Mouse (Mus musculus): ENCODE results near the gene Gm11114.

Gene Gm11114

DNA sequence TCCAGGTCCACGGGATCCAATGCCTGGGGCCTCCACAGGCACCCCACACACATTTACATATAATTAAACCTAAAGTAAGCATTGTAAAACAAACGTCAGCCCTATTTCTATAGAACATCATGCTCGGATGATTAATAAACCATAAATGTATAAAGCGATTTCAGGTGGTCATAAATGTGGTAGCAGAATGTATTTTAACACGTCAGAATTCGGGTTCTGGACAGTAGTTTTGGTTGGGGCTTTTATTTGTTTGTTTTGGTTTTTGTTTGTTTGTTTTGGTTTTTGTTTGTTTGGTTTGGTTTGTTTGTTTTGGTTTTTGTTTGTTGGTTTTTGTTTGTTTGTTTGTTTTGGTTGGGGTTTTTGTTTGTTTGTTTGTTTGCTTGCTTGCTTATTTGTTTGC, at the start of gene Gm11114:
Gm11114 (plus strand) TSS at position 301 of the 400 bp plus-strand sequence.
- DNase-seq = no peak

DNA sequence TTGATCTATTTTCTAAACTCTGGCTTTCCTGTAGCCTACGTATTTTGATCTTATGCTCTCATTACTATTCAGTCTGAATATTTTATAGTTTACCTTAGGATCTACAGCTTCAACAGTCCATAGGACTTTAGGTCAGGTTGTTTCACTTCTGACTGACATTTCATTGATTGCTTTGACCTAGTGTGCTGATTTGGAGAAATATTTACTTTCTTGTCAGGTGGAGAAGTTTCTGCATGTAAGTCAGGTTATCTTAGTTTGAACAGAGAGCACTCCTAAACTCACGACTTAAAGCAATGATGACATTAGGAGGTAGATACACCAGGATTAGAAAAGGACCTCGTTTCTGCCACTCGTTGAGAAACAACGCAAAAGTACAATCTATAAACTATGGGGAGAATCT, 45.7 kb upstream of the Gm11114 start:
- no peak for DNase-seq

GRCm38 (mm10) chr9:85274114-85274513, 38.5 kb upstream of the Gm11114 start:
- DNase-seq = no peak

DNA sequence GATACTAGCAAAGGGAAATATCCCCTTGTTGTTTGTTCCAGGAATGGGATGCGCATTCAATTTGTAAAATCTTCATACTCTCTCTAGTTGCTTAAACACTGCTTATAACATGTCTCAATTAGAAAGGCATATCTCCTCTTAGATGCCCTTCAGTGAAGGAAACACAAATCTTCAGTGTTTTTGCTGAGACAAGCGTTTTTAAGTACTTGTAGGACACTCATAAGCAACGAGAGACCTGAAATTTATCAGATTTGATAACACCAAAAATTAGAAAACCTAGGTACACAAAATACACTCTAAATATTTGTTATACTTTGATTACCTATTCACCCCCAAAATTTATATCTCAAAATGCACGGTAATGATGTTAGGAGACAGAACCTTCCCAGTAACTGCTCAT, 9.7 kb upstream of the Gm11114 start:
- no peak for DNase-seq

DNA sequence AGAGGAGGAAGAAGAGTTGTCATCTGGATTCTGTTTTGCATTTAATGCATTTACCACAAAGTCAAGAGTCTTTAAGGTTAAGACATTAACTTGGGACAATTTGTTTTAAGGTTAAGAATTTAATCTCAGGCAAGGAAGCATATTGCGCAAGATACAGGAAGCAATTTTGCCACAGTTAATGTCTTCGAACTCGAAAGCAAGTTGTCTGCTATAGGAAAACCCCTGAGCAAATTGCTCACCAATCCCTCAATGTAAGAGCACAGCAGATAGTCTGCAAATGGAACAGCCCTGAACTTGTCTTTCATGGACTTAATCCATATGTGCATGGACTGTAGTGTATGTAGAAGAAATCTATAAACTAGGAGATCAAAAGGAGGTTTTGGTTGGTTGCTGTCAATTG, 9.2 kb upstream of the Gm11114 start:
- no peak for DNase-seq

DNA sequence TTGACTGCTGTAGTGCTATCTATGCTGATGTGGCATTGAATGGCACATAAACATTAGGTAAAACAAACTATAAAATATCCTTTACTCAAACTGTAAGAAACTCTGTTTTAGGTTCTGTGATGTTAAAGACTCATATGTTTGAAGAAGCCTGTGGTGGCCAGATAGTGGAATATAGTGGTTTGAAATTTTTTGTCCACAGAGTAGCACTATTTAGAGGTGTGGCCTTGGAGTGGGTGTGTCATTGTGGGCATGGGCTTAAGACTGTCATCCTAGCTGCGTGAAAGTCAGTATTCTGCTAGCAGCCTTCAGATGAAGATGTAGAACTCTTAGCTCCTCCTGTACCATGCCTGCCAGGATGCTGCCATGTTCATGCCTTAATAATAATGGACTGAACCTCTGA, 3.5 kb downstream of the Gm11114 start:
- no peak for DNase-seq

DNA sequence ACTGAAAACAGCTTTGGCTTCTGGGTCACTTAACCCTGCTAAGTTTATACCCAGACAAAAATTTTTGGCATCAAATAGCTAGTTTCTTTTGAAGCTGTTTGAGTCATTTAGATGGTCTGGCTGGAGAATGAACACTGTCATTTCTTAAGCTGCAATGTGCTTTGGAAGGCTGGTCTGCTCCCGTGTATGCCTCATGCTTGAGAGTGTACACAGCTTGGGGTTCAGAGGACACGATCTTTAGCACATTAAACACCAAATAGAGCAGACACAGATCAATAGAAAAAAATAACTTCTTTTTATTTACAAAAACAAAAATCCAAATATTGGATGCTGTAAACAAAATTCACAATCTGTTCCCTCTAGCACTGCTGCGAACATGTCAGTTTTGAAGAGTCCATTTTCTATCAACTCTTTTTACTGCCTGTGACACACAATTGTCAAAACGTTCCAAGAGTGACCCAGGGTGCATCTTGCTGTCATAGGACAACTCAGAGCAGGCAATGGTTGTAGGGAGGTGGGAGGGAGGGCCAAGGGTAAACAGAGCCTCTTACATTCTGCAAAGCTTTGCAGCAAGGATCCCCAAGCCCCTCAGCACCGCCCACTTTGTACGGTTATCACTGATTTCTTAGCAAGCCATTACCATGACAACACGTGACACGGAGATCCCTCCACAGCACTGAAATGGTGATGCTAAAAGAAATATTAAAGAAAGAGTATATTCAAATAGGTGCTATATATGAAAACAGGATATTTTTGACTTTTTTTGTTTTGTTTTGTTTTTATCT, 7.8 kb downstream of the Gm11114 start:
- DNase-seq = no peak

GRCm38 (mm10) chr9:85324158-85324875, 11.7 kb downstream of the Gm11114 start:
- no peak for DNase-seq

DNA sequence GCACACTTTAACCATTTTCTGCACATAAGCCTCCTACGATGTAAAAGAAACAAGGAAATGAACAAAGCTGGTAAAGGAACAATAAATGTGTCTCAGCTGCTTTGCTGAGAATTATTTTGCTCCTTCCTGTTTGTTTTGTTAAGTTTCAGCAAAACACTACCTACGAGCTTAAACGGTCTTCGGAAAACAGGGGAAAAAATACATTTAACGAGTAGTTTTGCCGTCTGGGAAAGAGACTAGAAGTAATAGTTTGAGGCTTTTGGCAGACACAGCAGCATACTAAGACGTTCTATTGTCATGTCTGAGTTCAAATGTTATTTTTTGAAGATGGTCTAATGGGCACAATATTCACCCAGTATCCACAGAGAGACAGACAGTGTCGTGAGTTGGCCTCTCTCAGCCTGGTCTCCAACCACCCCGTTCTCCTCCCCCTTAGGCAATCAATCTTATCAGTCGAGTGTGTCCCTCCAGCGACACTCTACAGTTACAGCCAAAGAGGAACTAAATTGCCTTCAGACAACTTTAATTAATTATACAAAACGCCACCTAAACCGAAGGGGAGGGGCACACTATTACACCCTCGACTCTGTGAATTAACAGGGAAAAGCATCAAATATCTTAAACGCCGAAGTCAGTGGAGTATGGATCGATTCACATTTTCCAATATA, 12.8 kb downstream of the Gm11114 start:
- no peak for DNase-seq

- DNase-seq = no peak
These were observed 14.0 kb downstream of the Gm11114 start for GRCm38 (mm10) chr9:85326292-85327241.

GRCm38 (mm10) chr9:85327242-85328211, 15.0 kb downstream of the Gm11114 start, which contains the start of gene Tent5a:
Gene Tent5a, minus strand, starts transcription at chr9:85327348.
- peak; percentile 9 to 12 for DNase-seq

DNA sequence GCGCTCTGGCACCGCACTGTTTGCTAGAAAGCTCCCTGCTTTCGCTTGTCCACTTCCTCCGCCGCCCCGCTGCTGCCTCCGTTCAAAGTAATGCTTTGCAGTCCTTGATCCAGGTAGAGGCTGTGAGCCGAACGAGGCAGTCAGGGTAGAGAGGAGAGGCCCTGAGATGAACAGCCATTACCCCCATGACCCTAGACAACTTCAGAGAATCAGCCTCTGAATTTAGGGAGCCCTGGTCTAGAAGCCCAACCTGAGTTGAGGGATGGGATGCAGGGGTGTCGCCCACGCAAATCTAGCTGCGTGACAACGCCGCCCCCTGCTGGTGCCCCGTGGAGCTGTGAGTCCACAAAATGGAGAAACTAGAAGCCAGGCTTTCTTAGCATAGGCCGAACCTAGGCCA, 15.7 kb downstream of the Gm11114 start:
- peak; percentile 68 to 71 for DNase-seq

- no peak for DNase-seq
These were observed 18.9 kb downstream of the Gm11114 start for GRCm38 (mm10) chr9:85331521-85331920.

- no peak for DNase-seq
These were observed 23.5 kb downstream of the Gm11114 start for GRCm38 (mm10) chr9:85336046-85336445.

DNA sequence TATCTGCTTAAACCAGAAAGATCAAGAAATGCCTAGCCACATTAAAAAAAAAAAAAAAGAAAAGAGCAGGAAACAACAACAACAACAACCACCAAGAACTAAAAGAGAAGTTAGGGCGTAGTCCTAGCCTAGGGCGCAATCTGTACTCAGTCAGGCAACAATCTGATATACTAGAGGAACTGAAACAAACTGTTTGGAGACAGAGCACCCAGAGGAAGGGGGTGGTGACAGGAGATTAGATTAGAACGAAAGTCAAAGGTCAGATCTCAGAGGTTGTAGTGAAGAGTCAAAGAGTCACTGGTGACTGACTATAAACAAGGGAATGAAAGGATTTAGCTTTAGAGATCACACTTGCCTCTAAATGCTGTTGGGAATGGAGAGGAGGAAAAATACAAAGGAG, 27.7 kb downstream of the Gm11114 start:
- DNase-seq = no peak

- DNase-seq = no peak
These were observed 30.6 kb downstream of the Gm11114 start for GRCm38 (mm10) chr9:85342892-85343785.

DNA sequence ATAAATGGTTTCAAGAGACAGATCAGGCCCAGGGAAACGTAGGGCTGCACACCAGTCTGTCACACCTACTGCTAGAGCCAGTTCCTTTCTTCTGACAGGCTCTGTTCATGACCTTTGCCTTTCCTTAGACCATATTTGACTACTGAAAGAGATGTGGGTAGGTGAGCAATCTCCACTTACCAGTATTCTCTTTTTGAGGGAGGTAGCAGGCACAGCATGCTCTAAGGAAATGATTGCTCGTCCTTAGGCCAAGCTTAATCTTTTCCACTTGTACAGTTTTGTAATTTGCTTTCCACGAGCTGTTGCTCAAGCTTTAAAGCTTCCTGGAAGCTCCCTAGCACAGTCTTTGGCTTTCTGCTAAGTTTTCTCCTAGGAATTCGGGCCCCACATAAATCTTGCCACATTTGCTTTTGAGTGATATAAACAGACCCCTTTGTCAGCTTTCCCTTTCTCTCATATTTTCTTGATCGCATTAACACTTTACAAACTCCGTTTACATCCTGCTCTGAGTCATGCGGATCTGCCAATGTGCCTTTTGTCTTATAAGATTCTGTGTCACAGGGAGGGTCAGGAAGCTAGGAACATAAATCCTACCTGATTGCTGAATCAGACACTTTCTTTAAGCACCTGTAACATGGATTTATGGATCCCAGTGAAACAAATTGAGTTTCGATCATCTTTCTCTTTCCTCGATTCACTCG, 35.4 kb downstream of the Gm11114 start:
- no peak for DNase-seq

GRCm38 (mm10) chr9:85355559-85355958, 43.0 kb downstream of the Gm11114 start:
- no peak for DNase-seq

DNA sequence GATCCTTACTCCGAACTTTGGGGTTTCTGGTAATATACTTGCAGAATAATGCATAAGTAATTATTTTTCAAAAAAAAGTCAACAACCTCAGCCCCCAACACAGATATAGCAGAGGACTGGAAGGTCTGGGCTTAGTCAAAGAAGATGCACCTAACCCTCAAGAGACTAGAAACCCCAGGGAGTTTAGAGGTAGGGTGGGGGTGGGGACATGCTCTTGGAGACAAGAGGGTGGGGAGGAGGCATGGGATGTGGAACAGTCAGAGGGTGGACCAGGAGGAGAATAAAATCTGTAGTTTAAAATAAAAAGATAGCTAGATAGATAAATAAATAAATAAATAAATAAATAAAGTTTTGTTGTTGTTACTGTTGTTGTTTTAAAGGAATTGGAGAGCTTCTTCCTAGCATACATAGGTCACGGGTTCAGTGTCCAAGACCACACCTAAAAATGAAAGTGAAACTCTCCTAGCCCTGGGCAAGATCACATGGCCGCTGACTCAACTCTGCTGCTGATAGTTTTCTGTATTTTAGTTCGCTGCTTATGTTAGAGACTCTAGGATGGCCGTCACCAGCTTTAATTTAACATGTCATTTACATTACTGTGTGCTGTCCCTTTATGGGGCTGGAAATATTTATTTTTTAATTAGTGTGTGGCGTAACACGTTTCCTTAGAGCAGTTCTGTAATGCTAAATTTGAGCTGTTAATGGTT, 44.7 kb downstream of the Gm11114 start:
- DNase-seq = no peak
